Mouse (Mus musculus): ENCODE measurements around the gene Cmss1. TPM values are rescaled to one million over a fixed set of nuclear protein-coding genes. Genes with fewer than 3 reads are reported as not detected.

Cmss1 gene
- polyA plus RNA-seq, 1 experiment from 2014 or later = 47.9 TPM

- Histone ChIP-seq H3K9me3 (no peaks in the 10 kb centered on the region), H3K27ac (replicated peaks) (no peak overlapping the region), H3K4me1 (no peaks in the 10 kb centered on the region), H3K36me3 (no peaks in the 10 kb centered on the region), H3K4me3 (no peak overlapping the region), H3K4me2 (replicated peaks) (no peak overlapping the region), H3K27me3 (no peaks in the 10 kb centered on the region), H3K9ac (replicated peaks) (no peak overlapping the region)
- ATAC-seq (ENCODE audit: low FRiP score, low read depth) = no peak
- 86% methylated on average over 4 of the region's 4 CpGs for WGBS
Measured at GRCm38 (mm10) chr16:57433173-57433572, 173.5 kb downstream of the Cmss1 start.

GRCm38 (mm10) chr16:57431294-57431693, 175.4 kb downstream of the Cmss1 start:
- Histone ChIP-seq H3K4me3 (no peak overlapping the region), H3K27ac (replicated peaks) (no peak overlapping the region), H3K9me3 (no peaks in the 10 kb centered on the region), H3K27me3 (no peaks in the 10 kb centered on the region), H3K4me2 (replicated peaks) (no peak overlapping the region), H3K36me3 (no peaks in the 10 kb centered on the region), H3K9ac (replicated peaks) (no peak overlapping the region), H3K4me1 (no peaks in the 10 kb centered on the region)
- ATAC-seq (ENCODE audit: low FRiP score, low read depth) = no peak
- WGBS = 91% methylated on average over 3 of the region's 3 CpGs

GRCm38 (mm10) chr16:57428977-57429376, 177.7 kb downstream of the Cmss1 start:
- no peak overlapping the region for H3K4me3 ChIP-seq
- no peaks in the 10 kb centered on the region for H3K36me3 ChIP-seq
- no peak for ATAC-seq (ENCODE audit: low FRiP score, low read depth)
- H3K4me2 ChIP-seq (replicated peaks) = no peak overlapping the region
- H3K27me3 ChIP-seq = no peaks in the 10 kb centered on the region
- H3K9ac ChIP-seq (replicated peaks) = no peak overlapping the region
- H3K27ac ChIP-seq (replicated peaks) = no peak overlapping the region
- H3K4me1 ChIP-seq = no peaks in the 10 kb centered on the region
- 91% methylated on average over 5 of the region's 5 CpGs for WGBS
- no peaks in the 10 kb centered on the region for H3K9me3 ChIP-seq

GRCm38 (mm10) chr16:57427516-57428285, 179.0 kb downstream of the Cmss1 start:
- 83% methylated on average over 7 of the region's 7 CpGs for WGBS
- H3K27me3 ChIP-seq = no peaks in the 10 kb centered on the region
- no peaks in the 10 kb centered on the region for H3K36me3 ChIP-seq
- H3K4me2 ChIP-seq (replicated peaks) = no peak overlapping the region
- ATAC-seq (ENCODE audit: low FRiP score, low read depth) = no peak
- no peaks in the 10 kb centered on the region for H3K9me3 ChIP-seq
- H3K9ac ChIP-seq (replicated peaks) = no peak overlapping the region
- no peaks in the 10 kb centered on the region for H3K4me1 ChIP-seq
- H3K4me3 ChIP-seq = no peak overlapping the region
- H3K27ac ChIP-seq (replicated peaks) = no peak overlapping the region

- H3K9ac ChIP-seq (replicated peaks) = no peak overlapping the region
- no peak overlapping the region for H3K4me3 ChIP-seq
- H3K36me3 ChIP-seq = no peaks in the 10 kb centered on the region
- H3K27ac ChIP-seq (replicated peaks) = no peak overlapping the region
- WGBS = 78% methylated on average over 10 of the region's 10 CpGs
- H3K4me2 ChIP-seq (replicated peaks) = no peak overlapping the region
- peaks cover 6% of the 10 kb centered on the region; the same call in 1 of the 2 replicates for H3K4me1 ChIP-seq
- no peaks in the 10 kb centered on the region for H3K9me3 ChIP-seq
- ATAC-seq (ENCODE audit: low FRiP score, low read depth) = no peak
- no peaks in the 10 kb centered on the region for H3K27me3 ChIP-seq
Measured at GRCm38 (mm10) chr16:57426680-57427079, 180.0 kb downstream of the Cmss1 start.

- no peak overlapping the region for H3K4me2 ChIP-seq (replicated peaks)
- H3K9ac ChIP-seq (replicated peaks) = no peak overlapping the region
- H3K9me3 ChIP-seq = no peaks in the 10 kb centered on the region
- H3K4me3 ChIP-seq = no peak overlapping the region
- H3K27me3 ChIP-seq = no peaks in the 10 kb centered on the region
- peaks cover 6% of the 10 kb centered on the region; the same call in 1 of the 2 replicates for H3K4me1 ChIP-seq
- 67% methylated on average over 6 of the region's 6 CpGs for WGBS
- H3K27ac ChIP-seq (replicated peaks) = no peak overlapping the region
- no peak for ATAC-seq (ENCODE audit: low FRiP score, low read depth)
- no peaks in the 10 kb centered on the region for H3K36me3 ChIP-seq
Measured at GRCm38 (mm10) chr16:57423001-57423800, 183.5 kb downstream of the Cmss1 start.

- Histone ChIP-seq H3K27me3 (no peaks in the 10 kb centered on the region), H3K4me2 (replicated peaks) (no peak overlapping the region), H3K9ac (replicated peaks) (no peak overlapping the region), H3K9me3 (no peaks in the 10 kb centered on the region), H3K4me1 (peaks cover 6% of the 10 kb centered on the region; the same call in 1 of the 2 replicates), H3K4me3 (no peak overlapping the region), H3K36me3 (no peaks in the 10 kb centered on the region), H3K27ac (replicated peaks) (no peak overlapping the region)
- 87% methylated on average over 7 of the region's 7 CpGs for whole genome bisulfite sequencing
- no peak for ATAC-seq (ENCODE audit: low FRiP score, low read depth)
Measured at GRCm38 (mm10) chr16:57421680-57422417, 184.8 kb downstream of the Cmss1 start.

GRCm38 (mm10) chr16:57420773-57421556, 185.7 kb downstream of the Cmss1 start:
- Histone ChIP-seq H3K36me3 (no peaks in the 10 kb centered on the region), H3K4me3 (no peak overlapping the region), H3K4me1 (peaks cover 6% of the 10 kb centered on the region; the same call in 1 of the 2 replicates), H3K27ac (replicated peaks) (no peak overlapping the region), H3K4me2 (replicated peaks) (no peak overlapping the region), H3K9me3 (no peaks in the 10 kb centered on the region), H3K9ac (replicated peaks) (no peak overlapping the region), H3K27me3 (no peaks in the 10 kb centered on the region)
- WGBS = 72% methylated on average over 8 of the region's 8 CpGs
- ATAC-seq (ENCODE audit: low FRiP score, low read depth) = no peak

- Histone ChIP-seq H3K4me3 (no peak overlapping the region), H3K27me3 (no peaks in the 10 kb centered on the region), H3K27ac (replicated peaks) (no peak overlapping the region), H3K4me2 (replicated peaks) (no peak overlapping the region), H3K9me3 (no peaks in the 10 kb centered on the region), H3K36me3 (no peaks in the 10 kb centered on the region), H3K9ac (replicated peaks) (no peak overlapping the region), H3K4me1 (peaks cover 6% of the 10 kb centered on the region; the same call in 1 of the 2 replicates)
- 92% methylated on average over 5 of the region's 5 CpGs for WGBS
- ATAC-seq (ENCODE audit: low FRiP score, low read depth) = no peak
Measured at GRCm38 (mm10) chr16:57419881-57420280, 186.8 kb downstream of the Cmss1 start.

- 68% methylated on average over 5 of the region's 5 CpGs for WGBS
- no peak overlapping the region for H3K4me3 ChIP-seq
- H3K27me3 ChIP-seq = no peaks in the 10 kb centered on the region
- peaks cover 6% of the 10 kb centered on the region; the same call in 1 of the 2 replicates for H3K4me1 ChIP-seq
- no peak for ATAC-seq (ENCODE audit: low FRiP score, low read depth)
- H3K27ac ChIP-seq (replicated peaks) = no peak overlapping the region
- H3K36me3 ChIP-seq = no peaks in the 10 kb centered on the region
- no peak overlapping the region for H3K4me2 ChIP-seq (replicated peaks)
- H3K9ac ChIP-seq (replicated peaks) = no peak overlapping the region
- H3K9me3 ChIP-seq = no peaks in the 10 kb centered on the region
Measured at GRCm38 (mm10) chr16:57419332-57419731, 187.3 kb downstream of the Cmss1 start.

GRCm38 (mm10) chr16:57417955-57418354, 188.7 kb downstream of the Cmss1 start:
- Histone ChIP-seq H3K36me3 (no peaks in the 10 kb centered on the region), H3K9ac (replicated peaks) (no peak overlapping the region), H3K4me2 (replicated peaks) (no peak overlapping the region), H3K4me3 (no peak overlapping the region), H3K4me1 (peaks cover 6% of the 10 kb centered on the region; the same call in 1 of the 2 replicates), H3K9me3 (no peaks in the 10 kb centered on the region), H3K27me3 (no peaks in the 10 kb centered on the region), H3K27ac (replicated peaks) (no peak overlapping the region)
- ATAC-seq (ENCODE audit: low FRiP score, low read depth) = no peak
- whole genome bisulfite sequencing = 72% methylated on average over 1 of the region's 1 CpGs

Data from midbrain, embryonic 12.5 days (tissue).